Mouse (Mus musculus) myocyte (in vitro differentiated cells): ENCODE measurements around the gene Gcnt3.

Experiments used
- CEBPB ChIP-seq: IDR thresholded peaks from 2 replicates; pipeline ENCODE4 v1.6.1; 2011; ENCODE audit warnings: mild to moderate bottlenecking, moderate library complexity; ENCODE audit not compliant: poor library complexity, insufficient read depth, severe bottlenecking
- E2F4 ChIP-seq: IDR thresholded peaks from one replicate; pipeline ENCODE4 v1.6.1; 2011; ENCODE audit warnings: mild to moderate bottlenecking, control low read depth, moderate library complexity; ENCODE audit not compliant: insufficient read depth
- MAX ChIP-seq: IDR thresholded peaks from one replicate; pipeline ENCODE4 v1.6.1; 2011; ENCODE audit warnings: low read depth, mild to moderate bottlenecking, control low read depth
- MYOD1 ChIP-seq, 3 experiments: IDR thresholded peaks; one replicate each; pipeline ENCODE4 v1.6.1; 2011; ENCODE audit warnings: control low read depth in 2 of 3, low read depth in 2 of 3, mild to moderate bottlenecking in 2 of 3, moderate library complexity in 1 of 3; ENCODE audit not compliant: insufficient read length in 2 of 3, control insufficient read depth in 1 of 3
- MYOG ChIP-seq, 3 experiments: IDR thresholded peaks; one replicate each; pipeline ENCODE4 v1.6.1; 2011; ENCODE audit warnings: control low read depth in 2 of 3, low read depth in 2 of 3, mild to moderate bottlenecking in 2 of 3; ENCODE audit not compliant: insufficient read length in 2 of 3, control insufficient read depth in 1 of 3, insufficient read depth in 1 of 3
- POLR2A ChIP-seq: IDR thresholded peaks from one replicate; pipeline ENCODE4 v1.6.1; 2011; ENCODE audit warnings: low read depth, mild to moderate bottlenecking, control low read depth, moderate library complexity; ENCODE audit not compliant: insufficient read length
- POLR2AphosphoS2 ChIP-seq: IDR thresholded peaks from one replicate; pipeline ENCODE4 v1.6.1; 2011; ENCODE audit warnings: low read depth, control low read depth; ENCODE audit not compliant: insufficient read length
- REST ChIP-seq: IDR thresholded peaks from one replicate; pipeline ENCODE4 v1.6.1; 2011; ENCODE audit warnings: mild to moderate bottlenecking, control low read depth, moderate library complexity; ENCODE audit not compliant: insufficient read depth, insufficient read length
- SRF ChIP-seq: IDR thresholded peaks from one replicate; pipeline ENCODE4 v1.6.1; 2011; ENCODE audit warnings: low read depth; ENCODE audit not compliant: control insufficient read depth, insufficient read length
- TCF12 ChIP-seq: IDR thresholded peaks from one replicate; pipeline ENCODE4 v1.6.1; 2011; ENCODE audit warnings: mild to moderate bottlenecking, control low read depth; ENCODE audit not compliant: poor library complexity, insufficient read depth, severe bottlenecking
- TCF3 ChIP-seq: IDR thresholded peaks from one replicate; pipeline ENCODE4 v1.6.1; 2011; ENCODE audit warnings: low read depth, control low read depth; ENCODE audit not compliant: insufficient read length
- USF1 ChIP-seq: IDR thresholded peaks from one replicate; pipeline ENCODE4 v1.6.1; 2011; ENCODE audit warnings: low read depth, mild to moderate bottlenecking, control low read depth, moderate library complexity

- TF ChIP-seq POLR2A (no peak), USF1 (no peak), POLR2AphosphoS2 (no peak), MAX (no peak), E2F4 (no peak), CEBPB (no peak), MYOD1 (IDR thresholded peaks at IDR 0.05; ENCODE audit: control insufficient read depth in 1 of 3, insufficient read length in 2 of 3, low read depth in 2 of 3) (no peak), REST (no peak), TCF12 (no peak), SRF (no peak), TCF3 (no peak), MYOG (IDR thresholded peaks at IDR 0.05; ENCODE audit: control insufficient read depth in 1 of 3, insufficient read depth in 1 of 3, insufficient read length in 2 of 3, low read depth in 2 of 3) (no peak)
Measured at GRCm38 (mm10) chr9:70040570-70040969, 2.7 kb upstream of the Gcnt3 start.
